Mouse (Mus musculus) testis, adult 2 months (tissue): ENCODE data around the gene Fam168b. TPM values are rescaled to one million over a fixed set of nuclear protein-coding genes. Genes with fewer than 3 reads are reported as not detected.

Experiments used
- H3K27ac ChIP-seq: fragments of 200-500 bp; 2 replicates; pipeline ENCODE4 v1.5.1; 2012; ENCODE audit warnings: low read depth, low read length; ENCODE audit not compliant: control insufficient read depth, insufficient read depth
- H3K27me3 ChIP-seq: fragments of 200-500 bp; 2 replicates; pipeline ENCODE4 v1.6.1; 2012; ENCODE audit warnings: mild to moderate bottlenecking, low read length, moderate library complexity; ENCODE audit not compliant: control insufficient read depth, insufficient read depth
- H3K36me3 ChIP-seq: fragments of 200-500 bp; 2 replicates; pipeline ENCODE4 v1.6.1; 2012; ENCODE audit warnings: mild to moderate bottlenecking, low read length; ENCODE audit not compliant: control insufficient read depth, insufficient read depth
- H3K4me1 ChIP-seq: fragments of 200-500 bp; 2 replicates; pipeline ENCODE4 v1.6.1; 2012; ENCODE audit warnings: low read length; ENCODE audit not compliant: control insufficient read depth, insufficient read depth
- H3K4me3 ChIP-seq: fragments of 200-500 bp; 2 replicates; pipeline ENCODE4 v1.5.1; 2012; ENCODE audit warnings: low read depth, mild to moderate bottlenecking, low read length, moderate library complexity, mixed read lengths; ENCODE audit not compliant: control insufficient read depth
- CTCF ChIP-seq: fragments of 200-500 bp; IDR thresholded peaks from 2 replicates; pipeline ENCODE4 v1.5.1; 2012; ENCODE audit warnings: low read depth, mild to moderate bottlenecking, inconsistent platforms, low read length, moderate library complexity; ENCODE audit not compliant: control insufficient read depth, insufficient read depth, insufficient replicate concordance
- POLR2A ChIP-seq: fragments of 200-500 bp; IDR thresholded peaks from 2 replicates; pipeline ENCODE4 v1.6.1; 2012; ENCODE audit warnings: low read depth, mild to moderate bottlenecking, inconsistent platforms, low read length, moderate library complexity; ENCODE audit not compliant: control insufficient read depth
- polyA plus RNA-seq: library from polyadenylated mRNA; depleted of rRNA; stranded (reverse); fragments of >200 nt; gene quantifications from 2 replicates; pipeline ENCODE4 v1.2.3, GENCODE M21; 2012

Fam168b gene
- polyA plus RNA-seq, 1 experiment = 70.5 TPM

DNA sequence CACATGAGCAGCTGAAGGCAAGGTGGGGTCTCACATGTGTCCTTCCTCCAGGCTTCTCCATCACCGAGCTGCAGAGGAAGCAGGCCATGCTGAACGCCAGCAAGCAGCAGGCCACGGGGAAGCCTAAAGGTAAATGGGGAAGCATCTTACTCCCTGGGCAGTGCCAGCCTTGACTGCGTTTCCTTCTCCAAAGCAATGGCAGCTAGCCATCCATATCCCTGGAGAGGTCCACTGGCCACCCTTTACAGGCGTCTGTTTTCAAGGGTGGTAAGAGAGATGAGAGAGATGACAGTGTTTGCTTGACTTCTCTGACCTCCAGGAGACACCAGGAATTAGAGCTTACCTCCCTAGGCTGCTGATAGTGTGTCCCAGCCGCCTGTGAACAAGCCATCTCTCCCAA is 31.8 kb downstream of the Fam168b start:
- TF ChIP-seq POLR2A = no peak
- no peak for TF ChIP-seq CTCF
- Histone ChIP-seq H3K27ac (no peak overlapping the region), H3K4me1 (peaks cover 4% of the 10 kb centered on the region), H3K36me3 (no peaks in the 10 kb centered on the region), H3K4me3 (no peak overlapping the region), H3K27me3 (no peaks in the 10 kb centered on the region)

DNA sequence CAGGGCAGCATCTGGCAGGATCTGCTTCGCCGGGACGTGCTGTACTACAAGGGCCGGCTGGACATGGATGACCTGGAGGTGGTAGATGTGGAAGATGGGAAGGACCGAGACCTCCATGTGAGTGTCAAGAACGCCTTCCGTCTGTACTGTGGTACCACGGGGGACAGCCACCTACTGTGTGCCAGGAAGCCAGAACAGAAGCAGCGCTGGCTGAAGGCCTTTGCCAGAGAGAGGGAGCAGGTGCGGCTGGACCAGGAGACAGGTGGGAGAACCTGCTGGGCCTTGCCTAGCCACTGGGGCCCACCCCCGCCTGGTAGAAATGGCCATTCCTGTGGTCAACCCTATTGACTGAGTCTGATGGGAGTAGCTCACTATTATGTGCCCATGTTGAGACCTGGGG is 32.6 kb downstream of the Fam168b start:
- Histone ChIP-seq H3K36me3 (no peaks in the 10 kb centered on the region), H3K4me1 (peaks cover 6% of the 10 kb centered on the region), H3K27me3 (no peaks in the 10 kb centered on the region), H3K27ac (no peak overlapping the region), H3K4me3 (no peak overlapping the region)
- TF ChIP-seq POLR2A (no peak), CTCF (no peak)

DNA sequence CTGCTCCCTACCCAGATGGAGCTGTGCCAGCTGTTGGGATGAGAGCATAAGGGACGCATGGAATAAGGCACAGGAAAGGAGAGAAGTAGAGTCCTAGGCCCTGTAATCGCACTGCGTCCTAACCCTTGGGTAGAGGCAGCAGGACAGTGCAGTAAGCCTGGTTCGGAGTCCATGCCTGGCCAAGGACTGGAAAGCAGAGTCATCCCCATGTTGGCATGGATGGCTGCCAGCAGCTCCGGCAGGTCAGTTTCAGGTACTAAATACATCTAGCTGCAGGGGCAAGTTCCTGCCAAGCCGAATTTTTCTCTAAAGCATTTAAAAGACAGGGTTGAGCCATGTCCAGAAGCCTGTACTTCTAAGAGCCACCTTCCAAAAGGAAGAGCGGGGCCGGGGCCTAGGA is 34.4 kb downstream of the Fam168b start:
- no peak overlapping the region for H3K27ac ChIP-seq
- no peak for TF ChIP-seq POLR2A
- TF ChIP-seq CTCF = no peak
- no peaks in the 10 kb centered on the region for H3K27me3 ChIP-seq
- peaks cover 6% of the 10 kb centered on the region for H3K4me1 ChIP-seq
- H3K4me3 ChIP-seq = no peak overlapping the region
- H3K36me3 ChIP-seq = no peaks in the 10 kb centered on the region

DNA sequence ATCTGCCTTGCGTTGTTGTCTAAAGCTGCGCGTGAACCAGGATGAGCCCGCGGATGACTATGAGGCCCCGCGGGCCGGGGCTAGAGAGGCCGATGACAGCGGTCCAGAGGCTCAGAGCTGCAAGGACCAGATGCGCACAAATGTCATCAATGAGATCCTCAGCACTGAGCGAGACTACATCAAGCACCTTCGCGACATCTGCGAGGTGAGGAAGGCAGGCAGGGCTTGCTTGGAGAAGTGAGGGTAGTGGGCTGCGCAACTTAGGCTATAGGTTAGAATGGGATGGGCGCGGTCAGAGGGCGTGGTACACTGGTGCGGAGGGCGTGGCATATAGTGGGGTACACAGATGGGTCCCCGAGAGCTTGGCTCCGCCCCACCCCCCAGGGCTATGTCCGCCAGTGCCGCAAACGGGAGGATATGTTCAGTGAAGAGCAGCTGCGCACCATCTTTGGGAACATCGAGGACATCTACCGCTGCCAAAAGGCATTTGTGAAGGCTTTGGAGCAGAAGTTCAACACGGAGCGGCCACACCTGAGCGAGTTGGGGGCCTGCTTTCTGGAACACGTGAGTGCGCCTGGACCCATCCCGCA is 36.8 kb downstream of the Fam168b start:
- Histone ChIP-seq H3K36me3 (no peaks in the 10 kb centered on the region), H3K4me3 (no peak overlapping the region), H3K4me1 (peaks cover 14% of the 10 kb centered on the region), H3K27ac (no peak overlapping the region), H3K27me3 (no peaks in the 10 kb centered on the region)
- TF ChIP-seq POLR2A = no peak
- no peak for TF ChIP-seq CTCF

DNA sequence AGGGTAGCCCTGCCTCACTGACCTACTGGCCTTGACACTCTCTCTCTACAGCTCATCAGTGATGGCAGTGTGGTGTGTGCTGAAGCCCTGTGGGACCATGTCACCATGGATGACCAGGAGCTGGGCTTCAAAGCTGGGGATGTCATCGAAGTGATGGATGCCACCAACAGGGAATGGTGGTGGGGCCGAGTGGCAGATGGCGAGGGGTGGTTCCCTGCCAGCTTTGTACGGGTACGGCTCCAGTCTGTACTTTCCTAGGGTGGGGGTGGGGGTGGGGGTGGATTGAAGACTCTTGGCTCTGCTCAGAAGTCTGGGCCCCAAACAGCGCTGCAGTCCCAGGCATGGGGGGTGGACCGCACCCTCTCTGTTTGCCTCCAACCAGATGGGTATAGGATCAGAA is 38.0 kb downstream of the Fam168b start:
- Histone ChIP-seq H3K4me3 (no peak overlapping the region), H3K27ac (no peak overlapping the region), H3K36me3 (no peaks in the 10 kb centered on the region), H3K27me3 (no peaks in the 10 kb centered on the region), H3K4me1 (peaks cover 14% of the 10 kb centered on the region)
- TF ChIP-seq POLR2A = no peak

DNA sequence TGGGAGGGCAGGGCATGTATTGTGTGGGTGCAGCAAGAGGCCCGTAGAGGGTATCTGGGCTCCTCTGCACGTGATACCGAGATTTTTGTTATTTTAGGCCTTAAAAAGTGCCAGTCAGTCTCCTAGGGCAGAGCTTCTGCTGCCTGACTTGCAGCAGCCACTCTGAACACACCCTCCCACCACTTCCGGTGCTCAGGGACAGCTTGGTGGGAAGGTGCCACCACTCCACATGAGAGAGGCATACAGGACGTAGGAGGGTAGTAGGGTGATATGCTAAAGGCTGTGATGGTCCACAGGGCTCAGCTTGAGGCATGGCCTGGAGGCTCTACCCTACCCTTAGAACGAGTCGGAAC is 40.6 kb downstream of the Fam168b start:
- no peak for TF ChIP-seq CTCF
- TF ChIP-seq POLR2A = no peak
- Histone ChIP-seq H3K36me3 (no peaks in the 10 kb centered on the region), H3K4me3 (no peak overlapping the region), H3K4me1 (peaks cover 14% of the 10 kb centered on the region), H3K27me3 (no peaks in the 10 kb centered on the region), H3K27ac (no peak overlapping the region)

DNA sequence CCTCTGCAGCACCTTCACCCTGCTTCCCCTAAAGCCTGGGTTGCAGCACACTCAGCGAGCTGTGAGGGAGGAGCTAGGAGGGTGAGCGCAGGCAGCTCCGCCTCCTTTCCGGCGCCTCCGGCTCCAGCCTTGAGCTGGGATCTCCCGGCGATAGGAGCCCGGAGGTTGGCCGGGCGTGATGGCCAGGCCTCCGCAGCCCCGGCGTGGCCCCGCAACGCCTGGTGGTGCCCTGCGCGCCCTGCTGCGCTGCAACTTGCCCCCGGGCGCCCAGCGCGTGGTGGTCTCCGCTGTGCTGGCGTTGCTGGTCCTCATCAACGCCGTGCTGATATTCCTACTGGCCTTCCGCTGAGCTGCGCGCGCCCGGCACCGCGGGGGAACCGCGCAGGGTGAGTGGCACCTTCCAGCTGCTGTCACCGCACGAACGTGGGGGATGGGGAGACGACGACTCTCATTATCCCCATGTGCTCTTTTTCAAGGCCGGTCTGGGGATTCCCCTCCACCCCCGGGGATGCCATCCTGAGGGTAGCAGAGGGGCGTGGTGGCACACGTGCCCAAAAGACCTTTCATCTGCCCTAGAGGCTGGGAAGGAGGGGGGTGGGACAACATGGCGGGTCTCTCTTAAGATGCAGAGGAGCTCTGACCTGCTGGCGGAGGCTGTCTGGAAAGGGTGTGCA is 41.1 kb downstream of the Fam168b start:
- peaks cover 14% of the 10 kb centered on the region for H3K4me1 ChIP-seq
- no peaks in the 10 kb centered on the region for H3K36me3 ChIP-seq
- TF ChIP-seq POLR2A = no peak
- TF ChIP-seq CTCF = no peak
- no peak overlapping the region for H3K27ac ChIP-seq
- H3K4me3 ChIP-seq = peak overlapping the region; percentile 82
- H3K27me3 ChIP-seq = no peaks in the 10 kb centered on the region
